Mouse (Mus musculus) heart, postnatal 4 days (tissue): ENCODE data around the gene Sp8. TPM values are rescaled to one million over a fixed set of nuclear protein-coding genes. Genes with fewer than 3 reads are reported as not detected.
A peak's percentile ranks its signal among the peaks of the same experiment; 100 is the strongest.

ENCODE experiments used
- DNase-seq: peaks from one replicate; pipeline ENCODE4 v3.0.0; 2021
- total RNA-seq, 2 experiments: library from RNA; stranded (reverse); gene quantifications; 2 replicates each; pipeline ENCODE4 v1.2.3; 2021

The Sp8 gene
- total RNA-seq = not detected

DNA sequence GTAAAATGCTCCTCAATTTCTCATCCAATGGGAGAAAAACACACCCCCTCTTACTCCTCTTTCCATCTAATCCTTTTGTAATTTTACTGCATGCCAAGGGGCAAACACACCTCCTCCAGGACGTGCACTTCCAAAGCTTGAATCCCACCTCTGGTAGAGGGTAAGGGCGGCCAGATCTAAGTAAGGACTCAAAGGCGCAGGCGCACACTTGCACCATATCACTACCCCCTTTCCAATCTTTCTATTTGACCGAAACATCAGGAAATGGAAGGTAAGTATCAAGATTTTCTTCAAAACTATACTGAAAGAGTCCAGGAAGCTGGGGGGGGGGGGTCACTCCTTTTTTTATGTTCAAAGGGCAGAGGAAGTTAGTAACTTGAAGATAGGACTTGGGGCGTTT, at the start of gene Sp8:
TSS of gene Sp8 (plus strand) at position 109 of the 400 bp plus-strand sequence.
- DNase-seq = no peak

DNA sequence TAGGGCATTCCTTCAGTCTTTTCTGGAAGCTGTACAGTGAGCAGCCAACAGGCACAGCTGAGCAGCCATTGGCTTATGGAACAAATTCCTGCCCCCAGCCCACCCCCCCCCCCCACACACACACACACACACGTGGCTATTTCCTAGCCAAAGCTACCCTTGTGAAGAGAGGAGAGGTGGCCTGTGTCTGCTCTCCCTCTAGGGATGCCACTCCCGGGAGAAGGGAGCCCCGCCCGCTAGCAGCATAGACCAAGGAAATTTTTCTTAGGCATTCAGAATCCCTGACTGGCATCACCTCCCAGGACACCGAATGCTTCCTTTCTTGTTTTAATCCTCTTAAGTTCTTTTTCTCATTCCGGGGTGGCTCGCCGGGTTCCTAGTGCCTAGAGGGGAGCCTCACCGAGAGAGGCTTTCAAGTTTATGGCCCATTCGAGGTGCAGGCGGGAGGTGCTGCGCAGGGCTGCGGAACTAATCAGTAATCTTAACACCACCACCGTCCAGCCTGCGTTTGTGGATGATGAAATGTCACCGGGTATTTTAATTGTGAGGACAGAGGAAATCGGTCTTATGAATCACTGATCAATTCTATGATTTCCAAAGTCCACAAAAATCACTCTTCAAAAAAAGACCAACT, 34.7 kb upstream of the Sp8 start:
- no peak for DNase-seq

DNA sequence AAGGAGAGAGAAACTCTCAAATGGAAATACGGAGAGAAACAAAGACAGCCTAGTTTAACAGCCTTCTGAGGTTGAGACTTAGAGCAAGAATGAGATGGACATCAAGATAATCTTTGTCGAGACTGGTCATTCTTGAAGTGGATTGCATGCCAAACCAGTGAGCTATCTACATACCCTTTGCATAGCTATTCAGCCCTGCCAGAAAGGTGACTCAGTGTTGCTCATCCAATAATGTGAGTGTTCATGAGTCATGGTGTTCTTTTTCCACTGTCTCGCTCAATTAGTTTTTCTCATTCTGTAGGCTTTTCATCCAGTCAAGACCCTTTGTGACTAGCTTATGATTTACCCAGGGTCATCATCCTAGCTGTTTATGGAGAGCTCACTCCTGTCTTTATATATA, 31.6 kb upstream of the Sp8 start:
- no peak for DNase-seq

DNA sequence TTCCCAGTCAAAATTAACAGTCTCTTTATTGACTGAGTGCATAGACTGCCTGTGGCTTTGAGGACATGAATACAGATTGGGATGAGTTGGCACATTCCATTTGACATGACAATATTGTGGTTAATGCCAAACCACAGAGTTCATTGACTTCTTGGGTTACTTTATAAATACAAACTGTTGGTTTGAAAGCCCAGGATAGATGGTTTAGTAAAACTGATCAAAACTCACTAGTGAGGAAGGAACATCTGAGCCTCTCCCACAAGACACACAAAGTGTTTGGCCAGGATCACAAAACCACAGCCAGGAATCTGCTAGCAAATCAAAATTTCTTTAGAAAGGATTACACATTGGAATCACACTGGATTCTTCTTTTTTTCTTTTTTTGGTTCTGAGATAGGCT, 30.0 kb upstream of the Sp8 start:
- no peak for DNase-seq

DNA sequence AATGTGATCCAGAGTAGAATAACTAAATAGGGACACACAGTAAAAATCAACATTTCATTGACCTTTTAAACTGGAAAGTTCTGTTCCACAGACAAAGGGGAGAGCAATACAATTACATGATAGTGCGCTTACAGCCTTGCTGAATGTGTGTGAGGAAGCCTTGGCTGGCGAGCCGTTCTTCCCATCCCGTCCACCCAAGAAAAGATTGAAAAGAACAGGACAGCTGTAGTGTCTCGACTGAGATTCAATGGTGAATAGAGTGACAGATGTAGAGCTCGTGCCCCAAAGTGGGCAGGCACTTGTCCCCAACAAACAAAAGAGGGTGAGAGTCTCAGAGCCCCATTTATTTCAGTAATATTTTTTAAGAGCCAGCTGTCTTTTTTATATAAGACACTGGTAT, 16.2 kb upstream of the Sp8 start:
- DNase-seq = no peak

DNA sequence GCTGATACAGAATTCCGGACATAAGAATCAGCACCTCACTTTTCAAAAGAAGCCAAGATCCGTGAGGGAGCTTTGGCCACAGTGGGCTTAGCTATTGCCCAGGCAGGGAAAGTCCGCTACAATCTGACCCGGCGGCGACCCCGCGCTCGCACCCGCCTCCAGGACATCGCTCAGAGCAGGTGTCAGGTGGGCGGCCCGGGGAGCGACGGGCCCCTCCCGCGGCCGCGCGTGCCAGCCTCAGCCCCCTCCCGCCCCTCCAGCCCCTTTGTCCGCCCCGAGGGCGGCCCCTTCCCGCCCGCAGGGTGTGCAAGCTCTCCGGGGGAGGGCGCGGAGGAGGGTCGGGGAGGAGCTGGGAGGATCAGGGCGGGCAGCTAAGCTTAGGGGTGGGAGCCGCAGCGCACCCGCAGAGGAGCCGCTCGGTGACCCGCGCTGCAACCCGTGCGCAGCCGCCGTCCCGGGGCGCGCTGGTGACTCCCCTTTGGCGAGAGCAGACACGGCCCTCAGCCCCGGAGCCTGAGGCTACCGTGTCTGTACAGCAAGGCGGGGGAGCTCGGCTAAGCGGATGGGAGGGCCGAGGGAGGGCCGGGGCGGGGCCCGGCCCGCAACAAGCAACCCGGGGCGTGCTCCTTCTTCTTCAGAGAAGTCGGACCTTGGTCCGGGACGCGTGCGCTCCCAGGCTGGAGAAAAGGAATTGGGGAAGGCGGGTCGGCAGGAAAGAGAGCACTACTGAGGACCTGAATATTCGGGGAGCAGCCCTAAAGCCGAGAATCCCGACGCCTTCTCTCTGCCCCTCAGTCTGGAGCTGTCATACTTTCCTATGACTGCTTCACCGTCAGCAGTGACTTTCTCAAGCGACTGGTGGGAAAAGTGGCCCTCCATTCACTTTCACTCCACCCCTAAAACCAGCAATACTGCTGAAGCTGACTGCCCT, 9.5 kb upstream of the Sp8 start:
- peak; percentile 34 for DNase-seq

DNA sequence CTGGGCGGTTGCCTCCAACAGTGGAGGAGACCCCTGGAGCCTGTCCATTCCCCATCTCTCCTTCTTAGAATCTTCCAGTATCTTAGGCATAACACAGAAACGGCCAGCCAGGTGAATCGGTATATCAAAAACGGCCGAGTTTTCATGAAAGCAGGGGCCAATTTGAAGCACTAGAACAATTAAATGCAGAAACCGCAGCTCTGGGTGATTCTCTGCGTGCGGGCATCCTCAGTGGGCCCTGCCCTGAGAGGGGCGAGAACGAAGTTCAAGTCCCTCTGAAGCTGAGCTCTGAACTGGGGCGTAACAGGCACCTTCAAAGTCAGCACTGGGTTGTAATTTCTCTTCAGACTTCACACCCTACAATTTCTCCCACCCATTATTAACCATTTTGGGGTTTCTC, 8.8 kb upstream of the Sp8 start:
- DNase-seq = no peak

DNA sequence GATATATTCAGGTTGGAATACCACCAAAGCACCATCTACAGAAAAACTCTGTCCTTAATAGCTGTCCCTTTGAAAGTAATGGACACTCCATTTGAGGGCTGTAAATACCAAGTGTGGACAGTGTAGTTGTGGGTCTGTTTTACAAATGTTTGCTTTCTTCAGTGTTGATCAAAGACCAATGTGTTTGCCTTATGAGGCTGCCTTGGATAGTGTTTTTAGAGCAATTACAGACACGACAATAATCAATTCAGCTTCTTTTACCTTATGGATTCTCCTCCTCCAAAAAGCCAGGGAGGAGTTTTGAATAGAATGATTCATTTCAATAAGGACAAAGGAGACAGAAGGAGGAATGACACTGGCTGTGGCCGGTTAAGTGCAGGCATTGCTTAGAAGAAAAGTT, 7.9 kb upstream of the Sp8 start:
- no peak for DNase-seq

DNA sequence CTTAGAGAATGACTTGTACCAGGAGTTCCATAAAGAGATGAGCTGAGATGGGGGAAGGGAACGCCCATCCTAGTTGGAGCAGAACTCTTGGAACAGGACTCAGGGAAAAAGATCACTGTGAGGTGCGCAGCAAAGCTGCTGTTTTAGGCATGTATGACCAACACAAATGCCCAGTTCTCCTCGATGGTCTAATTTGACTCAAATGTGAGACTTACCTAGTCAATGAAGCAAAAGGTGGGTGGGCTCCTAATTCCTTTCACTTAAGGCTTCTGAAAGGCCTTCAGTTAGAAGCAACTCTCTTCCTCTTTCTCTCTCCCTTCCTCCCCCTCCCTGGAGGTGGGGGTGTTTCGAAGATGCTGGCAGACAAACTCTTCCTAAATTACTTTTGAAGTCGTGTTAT, 6.7 kb upstream of the Sp8 start:
- DNase-seq = no peak

DNA sequence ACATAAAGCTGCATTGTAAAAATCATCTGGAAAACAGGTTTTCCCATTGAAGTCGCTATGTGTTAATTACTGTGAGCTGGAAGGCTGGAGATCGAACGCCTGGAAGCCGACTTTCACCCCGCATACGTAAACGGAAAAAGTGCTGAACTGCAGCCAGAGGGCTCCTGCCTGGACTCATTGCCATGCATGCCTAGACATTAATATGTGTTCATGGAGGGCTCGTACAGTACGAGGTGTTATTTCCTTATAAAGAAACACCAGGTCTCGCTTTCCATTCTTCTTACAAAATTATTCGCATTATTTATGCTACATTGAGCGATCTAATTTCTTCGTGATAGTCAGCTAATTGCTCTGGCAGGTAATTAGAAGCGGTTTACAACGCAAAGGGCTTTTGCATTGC, 5.8 kb upstream of the Sp8 start:
- no peak for DNase-seq

DNA sequence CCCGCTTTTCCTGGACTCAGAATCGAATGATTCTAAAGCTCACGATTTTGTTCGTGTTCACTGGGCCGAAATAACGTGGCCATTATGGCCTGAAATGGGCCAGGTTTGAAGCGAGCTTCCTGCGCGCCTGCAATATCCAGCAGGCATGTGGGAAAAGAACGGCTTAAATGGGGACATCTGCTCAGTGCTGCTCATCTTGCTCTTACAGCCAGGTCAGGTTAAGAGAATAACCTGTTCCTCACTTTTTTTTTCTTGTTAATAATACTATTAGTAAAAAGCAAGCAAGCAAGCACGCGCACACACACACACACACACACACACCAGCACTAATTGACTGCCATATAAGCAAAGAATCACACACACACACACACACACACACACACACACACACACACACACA, 5.3 kb upstream of the Sp8 start:
- DNase-seq = no peak

DNA sequence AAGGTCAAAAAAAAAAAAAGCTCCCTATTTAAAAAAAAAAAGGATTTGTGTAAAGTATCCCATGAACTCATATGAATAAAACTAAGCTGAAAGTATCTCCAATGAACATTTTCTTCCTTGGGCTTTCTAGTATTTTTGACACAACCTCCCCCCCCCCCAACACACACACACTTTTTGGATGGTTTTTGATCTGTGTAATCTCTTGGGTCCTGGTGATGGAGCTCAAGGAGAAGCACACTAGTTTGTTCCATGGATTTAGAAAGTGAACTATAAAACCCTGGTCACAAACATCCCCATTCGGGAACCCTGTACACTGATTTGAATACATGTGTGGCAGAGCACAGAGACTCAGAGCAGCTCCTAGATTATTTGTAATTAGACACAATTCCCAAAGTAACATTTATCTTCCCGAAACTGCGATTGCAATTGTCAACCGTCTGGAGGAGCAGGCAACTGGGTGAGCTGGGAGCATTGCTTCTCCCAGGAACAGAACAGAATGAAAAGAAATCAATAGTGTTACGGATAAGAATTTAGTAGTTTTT, 4.7 kb upstream of the Sp8 start:
- no peak for DNase-seq

DNA sequence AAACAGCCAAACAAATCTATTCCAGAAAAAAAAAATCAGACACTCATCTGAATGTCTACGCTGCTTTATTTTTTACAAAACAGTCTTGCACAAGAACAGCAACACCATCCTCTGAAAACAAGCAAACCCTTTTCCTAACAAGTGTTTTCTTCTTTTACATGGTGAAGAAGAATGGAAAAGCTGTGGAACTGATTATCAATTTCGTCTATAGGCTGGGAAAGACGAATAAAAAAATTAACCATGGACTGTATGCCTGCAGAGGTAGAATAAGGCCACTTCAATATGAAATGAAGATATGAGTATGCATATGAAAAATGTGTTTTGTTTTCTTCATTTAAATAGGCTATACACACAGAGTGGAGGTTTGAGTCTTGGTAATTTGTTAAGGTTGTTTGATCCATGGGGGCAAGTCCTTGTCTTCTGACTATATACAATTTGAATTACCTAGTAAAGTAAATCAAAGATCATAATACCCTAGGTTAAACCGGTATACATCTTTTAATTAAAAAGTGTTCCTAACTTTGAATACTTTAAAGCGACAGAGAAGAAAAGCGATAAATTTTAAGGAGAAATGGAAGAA, 4.1 kb upstream of the Sp8 start:
- DNase-seq = no peak

DNA sequence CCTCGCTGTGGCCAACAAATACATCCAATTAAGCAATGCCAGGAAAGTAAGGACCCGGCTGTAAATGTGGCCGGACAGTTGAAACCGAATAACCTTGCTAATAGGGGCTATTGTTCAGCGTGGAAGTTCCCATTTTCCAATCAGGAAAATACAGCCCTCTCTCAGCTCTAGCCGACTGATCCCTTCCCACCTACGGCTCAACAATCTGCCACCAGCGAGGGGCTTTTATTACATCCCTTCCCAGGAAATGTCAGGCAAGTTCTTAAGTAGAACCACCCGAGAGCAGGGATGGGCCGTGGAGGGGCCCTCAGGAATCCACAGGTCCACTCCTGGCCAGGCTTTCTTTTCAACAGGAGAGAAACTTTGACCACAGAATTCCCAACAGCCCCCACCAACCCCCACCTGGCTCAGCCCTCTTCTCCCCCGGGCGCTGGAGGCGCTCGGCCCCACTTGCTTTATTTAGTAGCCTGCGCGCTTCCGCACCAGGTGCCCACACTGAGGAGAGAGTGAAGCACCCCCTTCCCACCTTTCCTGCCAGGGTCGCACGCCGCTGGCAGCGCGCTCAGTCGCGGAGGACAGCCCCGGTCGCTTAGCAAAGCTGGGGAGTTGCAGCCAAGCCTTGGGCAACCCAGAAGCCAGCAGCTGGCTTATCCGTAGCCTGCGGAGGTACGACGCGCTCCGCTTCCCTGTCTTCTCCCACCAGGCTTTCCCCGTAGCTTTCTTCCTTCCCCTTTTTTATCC, 3.3 kb upstream of the Sp8 start:
- no peak for DNase-seq

DNA sequence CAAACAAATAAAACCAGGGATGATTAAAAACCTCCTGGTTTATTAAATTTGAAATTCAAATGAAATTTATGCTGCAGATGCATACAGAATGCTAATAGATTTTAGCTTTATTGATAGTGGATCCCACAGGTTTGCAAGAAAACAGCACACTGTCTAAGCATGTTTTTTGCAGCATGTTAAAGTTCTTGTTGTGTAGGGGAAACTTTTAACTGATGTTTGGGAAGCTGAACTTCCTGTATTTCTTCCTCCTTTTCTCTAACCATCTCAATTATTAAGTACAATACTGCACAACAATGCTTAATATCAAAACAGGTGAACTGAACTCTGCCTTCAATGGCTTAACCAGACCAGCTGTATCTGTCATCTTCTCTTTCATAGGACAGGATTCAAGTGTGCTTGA, 2.0 kb upstream of the Sp8 start:
- DNase-seq = no peak

DNA sequence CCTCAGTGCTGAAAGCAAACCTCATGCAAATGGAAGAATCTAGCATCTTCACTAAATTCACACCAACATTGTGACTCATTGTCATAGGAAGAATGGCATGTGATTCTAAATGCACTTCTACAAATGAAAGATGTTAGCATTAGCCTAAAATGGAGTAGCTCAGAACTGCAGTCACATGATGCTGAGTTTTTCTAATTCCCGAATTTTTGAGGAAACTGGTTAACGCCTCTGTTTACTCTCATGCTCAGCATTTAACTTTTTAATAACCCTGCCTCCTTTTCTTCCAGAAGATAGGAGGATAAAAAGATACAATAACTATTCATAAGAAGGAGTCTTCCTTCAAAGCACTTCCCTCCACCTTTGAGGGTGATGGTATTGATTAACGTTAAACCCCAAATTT, 1.3 kb upstream of the Sp8 start:
- no peak for DNase-seq

DNA sequence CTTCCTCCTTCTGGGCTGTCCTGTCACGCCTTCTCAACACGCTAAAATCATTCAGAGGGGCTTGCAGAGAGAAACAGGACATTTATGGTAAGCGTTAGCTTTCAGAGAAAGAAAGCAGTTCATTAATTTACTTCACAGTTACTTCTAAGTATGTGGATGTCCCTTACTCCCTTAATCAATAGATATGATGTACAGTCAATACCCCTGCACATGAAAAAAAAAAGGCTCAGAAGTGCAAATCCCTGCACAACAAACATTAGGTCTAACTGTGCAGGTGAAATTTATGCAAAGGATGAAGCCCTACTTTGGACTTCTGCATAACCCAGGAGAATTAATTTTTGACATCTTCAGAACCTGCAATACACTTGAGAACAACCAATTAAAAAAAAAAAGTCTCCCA, 778 bp upstream of the Sp8 start:
- DNase-seq = no peak

DNA sequence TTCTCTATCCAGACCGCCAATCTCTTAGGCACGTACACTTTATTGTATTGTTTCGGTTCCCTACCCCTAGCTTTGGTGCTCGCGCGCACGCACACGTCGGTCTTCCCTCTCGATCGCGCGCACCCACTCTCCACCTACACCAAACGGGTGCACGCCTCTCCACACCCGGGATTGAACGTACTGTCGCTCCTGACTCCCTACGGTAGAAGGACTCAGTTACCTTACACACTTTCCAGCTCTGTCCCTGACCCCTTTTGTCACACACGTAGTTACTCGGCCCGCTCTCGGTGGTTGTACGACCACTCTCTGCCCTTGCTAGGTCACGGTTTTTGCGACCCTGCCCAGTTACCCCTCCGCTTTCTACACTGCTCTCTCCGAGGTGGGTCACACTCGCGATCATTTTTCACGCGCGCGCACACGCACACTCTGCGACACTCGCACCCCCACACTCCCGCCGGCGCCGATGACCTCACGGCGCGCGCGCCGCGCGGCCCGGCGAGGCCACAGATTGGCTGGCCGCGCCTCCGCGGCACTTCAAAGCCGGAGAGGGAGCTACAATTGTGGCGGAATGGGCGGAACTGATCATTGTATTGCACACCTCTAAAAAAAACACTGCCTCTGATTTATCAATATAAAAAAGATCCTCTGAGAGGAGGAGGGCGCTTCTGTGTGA, 656 bp downstream of the Sp8 start:
- peak; percentile 38 for DNase-seq

DNA sequence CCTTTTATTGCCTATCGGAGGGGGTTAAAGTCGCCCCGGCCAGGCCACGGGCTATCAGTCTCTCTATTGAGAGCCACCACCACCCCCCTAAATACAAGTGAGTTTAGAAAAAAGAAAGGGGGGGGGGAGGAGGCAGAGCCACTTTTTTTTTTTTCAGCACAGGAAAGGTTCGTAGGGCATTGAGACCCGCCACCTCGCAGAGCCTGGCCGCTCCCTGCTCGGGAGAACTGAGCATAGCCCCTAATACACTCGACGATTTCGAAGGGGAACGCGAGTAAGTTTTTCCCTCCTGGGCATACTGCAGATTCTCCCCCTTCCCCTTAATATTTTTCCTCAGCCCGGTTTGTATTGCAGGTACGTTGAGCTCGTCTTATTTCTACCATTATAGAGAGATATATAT, 1.3 kb downstream of the Sp8 start:
- no peak for DNase-seq

DNA sequence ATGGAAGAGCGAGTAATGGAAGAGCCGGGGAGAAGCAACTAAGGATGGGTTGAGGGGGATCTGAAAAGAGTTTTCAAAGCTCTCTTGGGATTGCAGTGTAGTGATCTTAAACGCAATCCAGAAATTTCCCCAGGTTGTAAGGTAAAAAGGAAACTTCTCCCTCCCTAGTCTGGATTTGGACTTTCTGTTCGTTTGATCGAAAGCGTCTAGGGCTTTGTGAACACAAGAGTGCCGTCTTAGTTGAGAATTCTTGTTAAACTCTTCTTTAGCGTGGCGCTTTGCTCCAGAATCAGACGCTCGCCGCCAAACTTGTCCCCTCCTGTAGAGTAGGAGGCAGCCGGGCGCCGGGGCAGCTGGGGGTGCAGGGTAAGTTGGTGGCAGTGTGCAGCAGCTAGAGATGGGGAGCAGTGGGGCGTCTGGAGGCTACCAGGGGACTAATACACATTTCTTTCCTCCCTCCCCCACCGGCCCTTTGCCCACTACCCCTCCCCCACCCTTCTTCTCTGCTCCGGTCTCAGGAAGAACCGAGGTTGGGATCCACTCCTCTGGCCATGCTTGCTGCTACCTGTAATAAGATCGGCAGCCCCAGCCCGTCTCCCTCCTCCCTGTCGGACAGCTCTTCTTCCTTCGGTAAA, 1.8 kb downstream of the Sp8 start:
- DNase-seq = no peak

DNA sequence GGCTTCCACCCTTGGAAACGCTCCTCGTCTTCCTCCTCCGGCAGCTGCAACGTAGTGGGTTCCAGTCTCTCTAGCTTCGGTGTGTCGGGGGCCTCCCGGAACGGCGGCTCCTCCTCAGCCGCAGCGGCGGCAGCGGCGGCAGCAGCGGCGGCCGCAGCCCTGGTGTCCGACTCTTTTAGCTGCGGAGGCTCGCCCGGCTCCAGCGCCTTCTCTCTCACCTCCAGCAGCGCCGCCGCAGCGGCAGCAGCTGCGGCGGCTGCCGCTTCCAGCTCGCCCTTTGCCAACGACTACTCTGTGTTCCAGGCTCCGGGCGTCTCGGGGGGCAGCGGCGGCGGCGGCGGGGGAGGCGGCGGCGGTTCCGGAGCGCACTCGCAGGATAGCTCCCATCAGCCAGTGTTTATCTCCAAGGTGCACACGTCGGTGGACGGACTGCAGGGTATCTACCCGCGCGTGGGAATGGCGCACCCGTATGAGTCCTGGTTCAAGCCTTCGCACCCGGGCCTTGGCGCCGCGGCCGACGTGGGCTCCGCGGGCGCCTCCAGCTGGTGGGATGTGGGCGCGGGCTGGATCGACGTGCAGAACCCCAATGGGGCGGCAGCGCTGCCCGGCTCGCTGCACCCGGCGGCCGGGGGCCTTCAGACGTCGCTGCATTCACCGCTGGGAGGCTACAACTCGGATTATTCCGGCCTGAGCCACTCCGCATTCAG, 2.5 kb downstream of the Sp8 start:
- DNase-seq = peak; percentile 29
